Mouse (Mus musculus) heart, embryonic 11.5 days (tissue): Measurements from ENCODE around the gene Tnfsf13. TPM values are rescaled to one million over a fixed set of nuclear protein-coding genes. Genes with fewer than 3 reads are reported as not detected.

Experiments used
- ATAC-seq: fragments of 200-750 bp; cut with Nextera tagmentation; replicated peaks from 2 replicates; pipeline ENCODE4 v1.8.0; 2017; ENCODE audit warnings: moderate library complexity; ENCODE audit not compliant: insufficient number of reproducible peaks, low FRiP score, low TSS enrichment
- H3K27ac ChIP-seq: fragments of 300-500 bp; sonication (generic); 2 replicates; pipeline ENCODE4 v1.5.1; 2014; ENCODE audit warnings: mild to moderate bottlenecking, low read depth, low read length
- H3K27me3 ChIP-seq: fragments of 300-500 bp; sonication (generic); 2 replicates; pipeline ENCODE4 v1.6.1; 2014; ENCODE audit warnings: mild to moderate bottlenecking, low read length, mixed read lengths; ENCODE audit not compliant: control insufficient read depth, insufficient read depth
- H3K36me3 ChIP-seq: fragments of 300-500 bp; sonication (generic); 2 replicates; pipeline ENCODE4 v1.6.1; 2014; ENCODE audit warnings: mild to moderate bottlenecking, low read length, moderate library complexity, mixed read lengths; ENCODE audit not compliant: control insufficient read depth, insufficient read depth
- H3K4me1 ChIP-seq: fragments of 300-500 bp; sonication (generic); 2 replicates; pipeline ENCODE4 v1.6.1; 2014; ENCODE audit warnings: low read length; ENCODE audit not compliant: control insufficient read depth, insufficient read depth
- H3K4me2 ChIP-seq: fragments of 300-500 bp; sonication (generic); 2 replicates; pipeline ENCODE4 v1.6.1; 2014; ENCODE audit warnings: mild to moderate bottlenecking, moderate library complexity
- H3K4me3 ChIP-seq: fragments of 300-500 bp; sonication (generic); 2 replicates; pipeline ENCODE4 v1.5.1; 2014; ENCODE audit warnings: low read depth, low read length
- H3K9ac ChIP-seq: fragments of 300-500 bp; sonication (generic); 2 replicates; pipeline ENCODE4 v1.6.1; 2014; ENCODE audit warnings: mild to moderate bottlenecking, low read depth, low read length, moderate library complexity
- H3K9me3 ChIP-seq: fragments of 300-500 bp; sonication (generic); replicated peaks from 2 replicates; pipeline ENCODE4 v1.6.1; 2016; ENCODE audit warnings: low read length; ENCODE audit not compliant: control insufficient read depth
- WGBS: fragments of 180-500 bp; shearing (Covaris S2); extraction: QIAGEN DNeasy Blood & Tissue Kit; methylation state at CpG from one replicate; pipeline ENCODE4 v1.1.7; 2014; ENCODE audit not compliant: insufficient replicate concordance; 5-methylcytosine and 5-hydroxymethylcytosine counted together
- polyA plus RNA-seq: library from polyadenylated mRNA; unstranded; fragments of >200 nt; fragmentation: Nextera tagmentation; extraction: Ambion mirVana; gene quantifications from 2 replicates; pipeline ENCODE4 v1.2.1, GENCODE M21; 2014

Tnfsf13 gene
- polyA plus RNA-seq, 1 experiment from 2014 or later = not detected

GRCm38 (mm10) chr11:69715929-69716328, 30.3 kb upstream of the Tnfsf13 start:
- H3K4me2 ChIP-seq = peak overlapping the region; percentile 14; the same call in 1 of the 2 replicates
- no peaks in the 10 kb centered on the region for H3K36me3 ChIP-seq
- no peaks in the 10 kb centered on the region for H3K27me3 ChIP-seq
- peak overlapping the region; percentile 10; the same call in 1 of the 2 replicates for H3K27ac ChIP-seq
- WGBS = 18% methylated on average over 5 of the region's 5 CpGs
- no peak overlapping the region for H3K4me3 ChIP-seq
- no peaks in the 10 kb centered on the region for H3K9me3 ChIP-seq
- no peak for ATAC-seq
- no peak overlapping the region for H3K9ac ChIP-seq
- peaks cover 12% of the 10 kb centered on the region for H3K4me1 ChIP-seq

GRCm38 (mm10) chr11:69715482-69715881, 29.9 kb upstream of the Tnfsf13 start:
- H3K9ac ChIP-seq = no peak overlapping the region
- H3K36me3 ChIP-seq = no peaks in the 10 kb centered on the region
- ATAC-seq = no peak
- peak overlapping the region; percentile 14; the same call in 1 of the 2 replicates for H3K4me2 ChIP-seq
- H3K9me3 ChIP-seq = no peaks in the 10 kb centered on the region
- H3K4me1 ChIP-seq = peaks cover 12% of the 10 kb centered on the region
- peak overlapping the region; percentile 10; the same call in 1 of the 2 replicates for H3K27ac ChIP-seq
- 56% methylated on average over 9 of the region's 9 CpGs for WGBS
- no peak overlapping the region for H3K4me3 ChIP-seq
- no peaks in the 10 kb centered on the region for H3K27me3 ChIP-seq

- Histone ChIP-seq H3K9ac (no peak overlapping the region), H3K27ac (no peak overlapping the region), H3K4me2 (no peak overlapping the region), H3K4me3 (no peak overlapping the region), H3K36me3 (no peaks in the 10 kb centered on the region), H3K27me3 (no peaks in the 10 kb centered on the region), H3K4me1 (peaks cover 12% of the 10 kb centered on the region), H3K9me3 (no peaks in the 10 kb centered on the region)
- WGBS = 66% methylated on average over 18 of the region's 18 CpGs
- no peak for ATAC-seq
Observed at GRCm38 (mm10) chr11:69714636-69715329, 29.2 kb upstream of the Tnfsf13 start.

- Histone ChIP-seq H3K9ac (no peak overlapping the region), H3K4me2 (no peak overlapping the region), H3K27ac (no peak overlapping the region), H3K36me3 (no peaks in the 10 kb centered on the region), H3K4me1 (peaks cover 12% of the 10 kb centered on the region), H3K27me3 (no peaks in the 10 kb centered on the region), H3K9me3 (no peaks in the 10 kb centered on the region), H3K4me3 (no peak overlapping the region)
- no peak for ATAC-seq
- 74% methylated on average over 20 of the region's 20 CpGs for WGBS
Observed at GRCm38 (mm10) chr11:69712954-69713672, 27.5 kb upstream of the Tnfsf13 start.

DNA sequence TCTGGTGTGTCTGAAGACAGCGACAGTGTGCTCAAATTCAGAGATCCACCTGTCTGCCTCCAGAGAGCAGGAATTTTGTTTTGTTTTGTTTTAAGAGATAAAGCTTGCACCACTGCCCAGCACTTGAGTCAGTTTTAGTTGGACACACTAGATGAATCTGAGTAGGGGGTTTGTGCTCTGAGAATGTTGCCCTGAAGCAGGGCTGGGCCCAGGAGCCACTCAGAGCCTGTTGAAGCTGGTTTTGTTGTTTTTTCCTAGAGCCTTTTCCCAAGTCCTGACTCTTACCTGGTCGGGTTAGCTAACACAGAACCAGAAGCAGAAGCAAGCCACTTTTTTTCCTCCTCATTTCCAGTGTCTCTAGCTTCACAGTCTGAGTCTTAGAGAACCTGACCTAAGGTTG, 25.5 kb upstream of the Tnfsf13 start:
- no peaks in the 10 kb centered on the region for H3K27me3 ChIP-seq
- no peak for ATAC-seq
- no peak overlapping the region for H3K27ac ChIP-seq
- 73% methylated on average over 2 of the region's 2 CpGs for WGBS
- no peak overlapping the region for H3K9ac ChIP-seq
- no peaks in the 10 kb centered on the region for H3K36me3 ChIP-seq
- peaks cover 10% of the 10 kb centered on the region for H3K4me1 ChIP-seq
- no peak overlapping the region for H3K4me3 ChIP-seq
- H3K4me2 ChIP-seq = no peak overlapping the region
- H3K9me3 ChIP-seq = no peaks in the 10 kb centered on the region

- Histone ChIP-seq H3K4me3 (no peak overlapping the region), H3K4me1 (peaks cover 4% of the 10 kb centered on the region; the same call in 1 of the 2 replicates), H3K9ac (no peak overlapping the region), H3K27ac (no peak overlapping the region), H3K4me2 (no peak overlapping the region), H3K36me3 (no peaks in the 10 kb centered on the region), H3K9me3 (no peaks in the 10 kb centered on the region), H3K27me3 (no peaks in the 10 kb centered on the region)
- 79% methylated on average over 3 of the region's 3 CpGs for WGBS
- no peak for ATAC-seq
Observed at GRCm38 (mm10) chr11:69710470-69710869, 24.9 kb upstream of the Tnfsf13 start.

- ATAC-seq = no peak
- 47% methylated on average over 11 of the region's 11 CpGs for WGBS
Observed at GRCm38 (mm10) chr11:69709554-69710446, 24.2 kb upstream of the Tnfsf13 start.

GRCm38 (mm10) chr11:69708614-69709265, 23.2 kb upstream of the Tnfsf13 start:
- ATAC-seq = no peak
- Histone ChIP-seq H3K36me3 (no peaks in the 10 kb centered on the region), H3K9me3 (no peaks in the 10 kb centered on the region), H3K4me1 (0 out of 2 replicates have a peak, but pooled peaks cover 3% of the 10 kb centered on the region), H3K4me3 (no peak overlapping the region), H3K9ac (no peak overlapping the region), H3K27ac (no peak overlapping the region), H3K27me3 (no peaks in the 10 kb centered on the region), H3K4me2 (no peak overlapping the region)
- WGBS = 76% methylated on average over 3 of the region's 3 CpGs

More at GRCm38 (mm10) chr11:69709554-69710446, 24.2 kb upstream of the Tnfsf13 start:
- Histone ChIP-seq H3K36me3 (no peaks in the 10 kb centered on the region), H3K9me3 (no peaks in the 10 kb centered on the region), H3K4me1 (0 out of 2 replicates have a peak, but pooled peaks cover 3% of the 10 kb centered on the region), H3K4me3 (no peak overlapping the region), H3K27ac (no peak overlapping the region), H3K4me2 (no peak overlapping the region), H3K9ac (no peak overlapping the region), H3K27me3 (no peaks in the 10 kb centered on the region)
